In genomic region chr1:186575629-186576028, GRCm38 (mm10) we compare ENCODE assay signal across 20 mouse cellular contexts.
DNase-seq lines count a peak whose midpoint lies in the region; ATAC-seq and TF ChIP-seq lines count a peak whose summit lies in the region.
"Had no signal": no experiment of that assay in that cellular context is flagged by ENCODE, and none has a peak within 500 bp of the region (broad histone marks: within the 10 kb centered on the region; RNA-seq: fewer than 3 reads in every experiment).

No protein-coding gene starts in this region.

- DNase-seq in kidney, adult 11 months, result peak; percentile 5
- DNase-seq in liver, adult 2 months (ENCODE audit: extremely low read depth, low read depth, low spot score), result peak; percentile 48
- no peak for DNase-seq in retina, embryonic 14.5 days (ENCODE audit: low spot score)
- no peak for DNase-seq in left cerebral cortex, postnatal 4 days
- DNase-seq: adrenal gland, postnatal 36 days; cerebellum, adult 9-10 months; layer of hippocampus, adult 9-11 months; right cerebral cortex, adult 18-20 months; thymus, adult 18-20 months had no signal

- H3K36me3 ChIP-seq in kidney, embryonic 14.5 days (ENCODE audit: control insufficient read depth, insufficient read depth, low read length), result no peaks in the 10 kb centered on the region
- no peaks in the 10 kb centered on the region for H3K36me3 ChIP-seq in liver, adult 2 months (ENCODE audit: control insufficient read depth, insufficient read depth, low read length)
- H3K36me3 ChIP-seq in liver, embryonic 12.5 days, result no peaks in the 10 kb centered on the region
- H3K36me3 ChIP-seq in liver, embryonic 15.5 days (replicated peaks), result no peaks in the 10 kb centered on the region
- H3K36me3 ChIP-seq: embryonic facial prominence, embryonic 10.5 days; forebrain, embryonic 15.5 days; hindbrain, embryonic 13.5 days; limb, embryonic 15.5 days had no signal

- H3K79me2 ChIP-seq in liver, adult 2 months (ENCODE audit: control insufficient read depth, insufficient read depth, low read length), result no peaks in the 10 kb centered on the region

- no peak for ATAC-seq in kidney, embryonic 14.5 days (ENCODE audit: low FRiP score, low TSS enrichment)
- ATAC-seq in liver, embryonic 12.5 days, result no peak
- peak; percentile 47 for ATAC-seq in liver, embryonic 15.5 days (ENCODE audit: insufficient read depth)
- ATAC-seq: CD4-positive, CD25-positive, alpha-beta regulatory T cell, adult 4 months; forebrain, embryonic 15.5 days; inflammation-experienced regulatory T-cells, adult 6 months had no signal

- no peak overlapping the region for H3K27ac ChIP-seq in kidney, embryonic 14.5 days (ENCODE audit: low read depth, low read length)
- H3K27ac ChIP-seq in liver, adult 2 months (replicated peaks; ENCODE audit: insufficient read depth, low read depth, low read length), result no peak overlapping the region
- H3K27ac ChIP-seq in liver, embryonic 12.5 days, result no peak overlapping the region
- H3K27ac ChIP-seq in liver, embryonic 15.5 days (replicated peaks), result no peak overlapping the region
- H3K27ac ChIP-seq: embryonic facial prominence, embryonic 10.5 days; forebrain, embryonic 15.5 days; hindbrain, embryonic 13.5 days; limb, embryonic 15.5 days; macrophage had no signal

- H3K9ac ChIP-seq in kidney, embryonic 14.5 days (ENCODE audit: low read depth, low read length), result no peak overlapping the region
- H3K9ac ChIP-seq in liver, adult 2 months (ENCODE audit: low read depth, low read length), result no peak overlapping the region
- H3K9ac ChIP-seq in liver, embryonic 12.5 days, result no peak overlapping the region
- no peak overlapping the region for H3K9ac ChIP-seq in liver, embryonic 15.5 days
- H3K9ac ChIP-seq: forebrain, embryonic 15.5 days; hindbrain, embryonic 13.5 days; limb, embryonic 15.5 days had no signal

- intact Hi-C loops in left cerebral cortex, postnatal 4 days (cut with DNase I), result no loop called here

- TF ChIP-seq CTCF in liver, adult 2 months (IDR thresholded peaks at IDR 0.05; ENCODE audit: low read depth, low read length), result no peak

- no peak overlapping the region for H3K4me2 ChIP-seq in kidney, embryonic 14.5 days (replicated peaks; ENCODE audit: low read depth, low read length)
- H3K4me2 ChIP-seq in liver, embryonic 12.5 days, result no peak overlapping the region
- H3K4me2 ChIP-seq in liver, embryonic 15.5 days, result no peak overlapping the region
- H3K4me2 ChIP-seq: forebrain, embryonic 15.5 days; hindbrain, embryonic 13.5 days; limb, embryonic 15.5 days; midbrain, embryonic 11.5 days had no signal

- 53% methylated on average over 9 of the region's 9 CpGs for WGBS in kidney, embryonic 14.5 days
- WGBS in liver, adult 2 months, result 29% methylated on average over 9 of the region's 9 CpGs
- 27% methylated on average over 9 of the region's 9 CpGs for WGBS in liver, embryonic 12.5 days (ENCODE audit: insufficient replicate concordance)
- 17% methylated on average over 9 of the region's 9 CpGs for WGBS in liver, embryonic 15.5 days (ENCODE audit: insufficient replicate concordance)

- H3K4me1 ChIP-seq in kidney, embryonic 14.5 days (ENCODE audit: control insufficient read depth, insufficient read depth, low read length), result no peaks in the 10 kb centered on the region
- H3K4me1 ChIP-seq in liver, adult 2 months (ENCODE audit: control insufficient read depth, insufficient read depth, low read length), result no peaks in the 10 kb centered on the region; the same call in 1 of the 2 replicates
- H3K4me1 ChIP-seq in liver, embryonic 12.5 days, result no peaks in the 10 kb centered on the region
- no peaks in the 10 kb centered on the region for H3K4me1 ChIP-seq in liver, embryonic 15.5 days (replicated peaks)
- H3K4me1 ChIP-seq: forebrain, embryonic 15.5 days; hindbrain, embryonic 13.5 days had no signal

- no peaks in the 10 kb centered on the region for H3K27me3 ChIP-seq in kidney, embryonic 14.5 days (ENCODE audit: control insufficient read depth, insufficient read depth, low read length)
- no peaks in the 10 kb centered on the region for H3K27me3 ChIP-seq in liver, adult 2 months (ENCODE audit: control insufficient read depth, insufficient read depth, low read length)
- H3K27me3 ChIP-seq in liver, embryonic 12.5 days (replicated peaks), result 0 out of 2 replicates have a peak, but pooled peaks cover 4% of the 10 kb centered on the region
- no peaks in the 10 kb centered on the region for H3K27me3 ChIP-seq in liver, embryonic 15.5 days
- H3K27me3 ChIP-seq: forebrain, embryonic 15.5 days; hindbrain, embryonic 13.5 days; limb, embryonic 15.5 days had no signal

- TF ChIP-seq POLR2A in liver, adult 2 months (IDR thresholded peaks at IDR 0.05; ENCODE audit: extremely low read depth, insufficient read depth, low read length), result no peak

- no peak overlapping the region for H3K4me3 ChIP-seq in kidney, embryonic 14.5 days (ENCODE audit: low read length)
- H3K4me3 ChIP-seq in liver, adult 2 months (ENCODE audit: insufficient read depth, low read depth, low read length), result no peak overlapping the region
- H3K4me3 ChIP-seq in liver, embryonic 12.5 days, result no peak overlapping the region
- no peak overlapping the region for H3K4me3 ChIP-seq in liver, embryonic 15.5 days (replicated peaks)
- H3K4me3 ChIP-seq: embryonic facial prominence, embryonic 10.5 days; forebrain, embryonic 15.5 days; hindbrain, embryonic 13.5 days; limb, embryonic 15.5 days had no signal

- no peaks in the 10 kb centered on the region for H3K9me3 ChIP-seq in kidney, embryonic 14.5 days (ENCODE audit: control insufficient read depth, low read length)
- no peaks in the 10 kb centered on the region for H3K9me3 ChIP-seq in liver, embryonic 12.5 days (replicated peaks)
- H3K9me3 ChIP-seq in liver, embryonic 15.5 days (replicated peaks), result no peaks in the 10 kb centered on the region
- H3K9me3 ChIP-seq: embryonic facial prominence, embryonic 10.5 days; forebrain, embryonic 15.5 days; hindbrain, embryonic 13.5 days; limb, embryonic 15.5 days had no signal

Comparison
In these comparisons a context has a peak if more than half of its experiments do, and no peak if none do; other contexts are left out.
1. DNase-seq: peak in kidney, adult 11 months (single experiment) and liver, adult 2 months (single experiment); none in retina, embryonic 14.5 days (single experiment) and left cerebral cortex, postnatal 4 days (single experiment).